Mouse (Mus musculus): ENCODE results near the gene Bcar3. TPM values are rescaled to one million over a fixed set of nuclear protein-coding genes. Genes with fewer than 3 reads are reported as not detected.
"Not testable (repeated sequence)": the region's sequence is repeated elsewhere in the genome, so short reads cannot be mapped to it uniquely, and the experiment has no call there.

The Bcar3 gene
- 5.9 and 6.3 TPM in 2 replicates for polyA plus RNA-seq (2015; fragmentation: Nextera tagmentation; extraction: Ambion mirVana)

GRCm38 (mm10) chr3:122293954-122294850 is at the start of gene Bcar3:
Gene Bcar3, plus strand, starts transcription at chr3:122294136.
- peak within 1 kb of the TSS; percentile 84 for H3K4me3 ChIP-seq
- H3K9ac ChIP-seq = peak within 1 kb of the TSS; percentile 89
- 2% methylated on average over 37 of the region's 37 CpGs for WGBS
- peaks cover 39% of the 10 kb centered on the region for H3K4me1 ChIP-seq (replicated peaks)
- H3K27me3 ChIP-seq = no peaks in the 10 kb centered on the region
- no peaks in the 10 kb centered on the region for H3K36me3 ChIP-seq
- H3K4me2 ChIP-seq = peak within 1 kb of the TSS; percentile 84
- H3K27ac ChIP-seq (replicated peaks) = peak within 1 kb of the TSS; percentile 99
- no peaks in the 10 kb centered on the region for H3K9me3 ChIP-seq
- ATAC-seq (ENCODE audit: low FRiP score, low read depth) = peak; percentile 92

GRCm38 (mm10) chr3:122244759-122245158 is 49.2 kb upstream of the Bcar3 start:
- Histone ChIP-seq H3K4me1 (replicated peaks) (peaks cover 23% of the 10 kb centered on the region), H3K9ac (peak overlapping the region; percentile 27; the same call in 1 of the 2 replicates), H3K27me3 (no peaks in the 10 kb centered on the region), H3K9me3 (no peaks in the 10 kb centered on the region), H3K36me3 (no peaks in the 10 kb centered on the region), H3K27ac (replicated peaks) (0 out of 2 replicates have a peak overlapping the region, but pooled peaks have one; percentile 1), H3K4me2 (peak overlapping the region; percentile 65), H3K4me3 (peak overlapping the region; percentile 96)
- peak; percentile 15 for ATAC-seq (ENCODE audit: low FRiP score, low read depth)
- 49% methylated on average over 6 of the region's 6 CpGs for WGBS

DNA sequence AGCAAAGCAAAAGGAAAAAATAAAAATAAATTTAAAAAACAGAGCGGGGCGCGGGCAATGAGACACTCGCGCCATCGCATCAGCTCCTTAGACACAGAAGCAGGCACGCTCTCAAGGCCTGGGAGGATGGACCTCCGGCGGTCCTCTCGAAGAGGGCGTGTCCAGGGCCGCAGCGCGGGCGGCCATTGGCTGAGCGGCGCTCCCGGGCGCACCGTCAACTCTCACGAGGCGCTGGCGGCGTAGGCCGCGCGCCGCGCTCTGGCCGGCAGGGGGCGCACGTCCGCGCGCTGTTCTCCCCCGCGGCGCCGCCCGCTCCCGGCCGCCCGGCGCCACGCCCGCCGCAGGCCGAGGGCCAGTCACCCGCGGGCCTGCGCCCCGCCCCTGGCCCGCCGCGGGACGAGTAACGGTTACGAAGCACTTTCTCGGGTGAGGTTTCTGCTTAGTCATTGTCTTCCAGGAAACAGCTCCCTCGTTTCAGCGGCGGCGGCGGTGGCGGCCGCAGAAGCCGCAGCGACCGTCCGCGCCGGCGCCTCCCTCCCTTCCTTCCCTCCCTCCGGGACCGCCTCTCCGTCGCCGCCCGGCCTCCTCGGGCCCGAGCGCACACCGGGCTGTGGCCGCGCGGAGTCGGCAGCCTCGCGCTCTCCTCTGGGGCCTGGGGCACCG is 48.6 kb upstream of the Bcar3 start, which contains the start of gene Gclm:
Gene Gclm, plus strand, starts transcription at position 343 of the 663 bp plus-strand sequence.
- Histone ChIP-seq H3K27me3 (no peaks in the 10 kb centered on the region), H3K9me3 (no peaks in the 10 kb centered on the region), H3K9ac (peak within 1 kb of the TSS; percentile 88), H3K36me3 (no peaks in the 10 kb centered on the region), H3K4me2 (peak within 1 kb of the TSS; percentile 65), H3K4me1 (replicated peaks) (peaks cover 23% of the 10 kb centered on the region), H3K4me3 (peak within 1 kb of the TSS; percentile 96), H3K27ac (replicated peaks) (peak within 1 kb of the TSS; percentile 94)
- whole genome bisulfite sequencing = under 1% methylated on average over 78 of the region's 90 CpGs
- ATAC-seq (ENCODE audit: low FRiP score, low read depth) = peak; percentile 98

- Histone ChIP-seq H3K27me3 (no peaks in the 10 kb centered on the region), H3K4me3 (peak overlapping the region; percentile 96), H3K9ac (peak overlapping the region; percentile 88), H3K27ac (replicated peaks) (peak overlapping the region; percentile 94), H3K36me3 (no peaks in the 10 kb centered on the region), H3K9me3 (no peaks in the 10 kb centered on the region), H3K4me2 (peak overlapping the region; percentile 65), H3K4me1 (replicated peaks) (peaks cover 23% of the 10 kb centered on the region)
- under 1% methylated on average over 50 of the region's 50 CpGs for WGBS
- ATAC-seq (ENCODE audit: low FRiP score, low read depth) = peak; percentile 59
These were observed 48.0 kb upstream of the Bcar3 start for GRCm38 (mm10) chr3:122245878-122246332.

DNA sequence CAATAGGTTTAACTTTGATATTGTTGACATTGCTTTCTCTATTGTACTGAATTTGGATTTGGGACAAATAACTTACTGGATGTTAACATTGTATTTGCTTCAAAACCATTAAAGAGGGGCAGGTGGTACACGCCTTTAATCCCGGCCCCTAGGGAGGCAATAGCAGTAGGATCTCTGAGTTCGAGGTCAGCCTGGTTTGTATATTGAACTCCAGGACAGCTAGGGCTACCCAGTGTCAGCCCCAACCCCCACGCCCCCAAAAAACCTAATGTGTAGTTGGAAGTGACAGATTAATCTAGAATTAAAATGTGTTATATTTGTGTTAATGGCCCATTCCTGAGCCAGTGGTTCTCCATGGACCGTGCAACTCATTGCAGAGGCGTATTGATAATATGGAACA is 47.5 kb upstream of the Bcar3 start:
- Histone ChIP-seq H3K27ac (replicated peaks) (peak overlapping the region; percentile 94), H3K4me1 (replicated peaks) (peaks cover 23% of the 10 kb centered on the region), H3K27me3 (no peaks in the 10 kb centered on the region), H3K4me2 (peak overlapping the region; percentile 65), H3K36me3 (no peaks in the 10 kb centered on the region), H3K9ac (peak overlapping the region; percentile 88), H3K4me3 (peak overlapping the region; percentile 96), H3K9me3 (no peaks in the 10 kb centered on the region)
- ATAC-seq (ENCODE audit: low FRiP score, low read depth) = no peak
- WGBS = 27% methylated on average over 6 of the region's 6 CpGs

DNA sequence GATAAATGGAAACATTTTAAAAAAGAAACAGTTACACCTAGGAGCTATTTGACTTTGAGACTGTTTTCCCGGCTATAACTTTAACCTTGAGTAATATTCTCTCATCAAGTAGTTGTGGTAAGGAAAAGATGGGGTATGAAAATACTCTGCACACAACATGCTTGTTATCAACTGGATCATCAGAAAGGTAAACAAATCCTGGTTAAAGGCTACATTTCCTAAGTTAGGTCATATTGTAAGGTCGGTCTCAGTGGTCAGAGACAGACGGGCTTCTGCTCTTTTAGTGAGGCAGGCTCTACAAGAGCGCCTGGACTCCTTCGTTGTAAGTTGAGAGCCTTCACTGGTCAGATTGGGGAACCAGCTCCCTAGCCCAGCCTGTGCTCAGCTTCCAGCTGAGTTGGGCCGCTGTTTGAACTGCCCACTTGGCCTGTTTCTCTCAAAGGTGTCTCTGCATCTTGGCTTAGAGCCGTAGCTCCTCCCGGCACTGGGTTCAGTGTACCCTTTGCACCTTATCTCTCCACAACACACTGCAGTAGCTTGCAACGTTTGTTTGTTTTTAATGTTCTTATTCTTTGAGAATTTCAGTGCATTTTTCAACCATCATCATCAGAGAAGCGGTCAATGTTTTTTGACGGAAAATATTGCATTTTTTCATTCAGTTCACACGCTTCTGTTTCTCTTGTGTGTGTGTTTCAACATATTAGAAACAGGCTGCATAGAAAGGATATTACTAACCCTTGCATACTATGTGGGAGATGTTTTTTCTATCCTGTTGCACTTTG is 46.8 kb upstream of the Bcar3 start:
- Histone ChIP-seq H3K9me3 (no peaks in the 10 kb centered on the region), H3K36me3 (no peaks in the 10 kb centered on the region), H3K4me1 (replicated peaks) (peaks cover 23% of the 10 kb centered on the region), H3K27ac (replicated peaks) (no peak overlapping the region), H3K4me2 (peak overlapping the region; percentile 65), H3K9ac (peak overlapping the region; percentile 88; the same call in 1 of the 2 replicates), H3K4me3 (peak overlapping the region; percentile 96), H3K27me3 (no peaks in the 10 kb centered on the region)
- 63% methylated on average over 12 of the region's 12 CpGs for WGBS
- no peak for ATAC-seq (ENCODE audit: low FRiP score, low read depth)

DNA sequence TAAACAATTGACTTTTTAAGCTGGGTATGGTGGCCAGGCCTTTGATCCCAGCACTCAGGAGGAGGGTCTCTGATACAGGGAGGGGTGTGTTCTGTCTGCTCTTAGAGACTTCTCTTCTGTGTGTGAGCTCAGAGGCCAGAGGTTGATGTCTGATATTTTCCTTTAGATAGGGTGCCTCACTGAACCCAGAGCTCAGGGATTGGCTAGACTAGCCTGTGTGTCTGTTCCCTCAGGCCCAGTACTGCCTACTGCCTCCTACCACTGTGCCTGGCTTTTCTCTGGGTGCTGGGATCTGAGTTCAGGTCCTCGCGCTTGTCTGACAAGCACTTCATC is 46.2 kb upstream of the Bcar3 start:
- ATAC-seq (ENCODE audit: low FRiP score, low read depth) = no peak
- H3K9ac ChIP-seq = no peak overlapping the region
- no peaks in the 10 kb centered on the region for H3K36me3 ChIP-seq
- no peak overlapping the region for H3K27ac ChIP-seq (replicated peaks)
- no peaks in the 10 kb centered on the region for H3K27me3 ChIP-seq
- no peaks in the 10 kb centered on the region for H3K9me3 ChIP-seq
- H3K4me2 ChIP-seq = peak overlapping the region; percentile 65
- peaks cover 23% of the 10 kb centered on the region for H3K4me1 ChIP-seq (replicated peaks)
- 97% methylated on average over 2 of the region's 2 CpGs for WGBS
- H3K4me3 ChIP-seq = no peak overlapping the region; the same call in 1 of the 2 replicates

- no peaks in the 10 kb centered on the region for H3K9me3 ChIP-seq
- H3K27ac ChIP-seq (replicated peaks) = no peak overlapping the region
- ATAC-seq (ENCODE audit: low FRiP score, low read depth) = no peak
- H3K4me1 ChIP-seq (replicated peaks) = peaks cover 6% of the 10 kb centered on the region
- H3K4me2 ChIP-seq = no peak overlapping the region
- H3K36me3 ChIP-seq = 0 out of 2 replicates have a peak, but pooled peaks cover 5% of the 10 kb centered on the region
- 48% methylated on average over 3 of the region's 3 CpGs for WGBS
- H3K27me3 ChIP-seq = no peaks in the 10 kb centered on the region
- no peak overlapping the region for H3K4me3 ChIP-seq
- H3K9ac ChIP-seq = no peak overlapping the region
These were observed 41.3 kb upstream of the Bcar3 start for GRCm38 (mm10) chr3:122252466-122253253.

DNA sequence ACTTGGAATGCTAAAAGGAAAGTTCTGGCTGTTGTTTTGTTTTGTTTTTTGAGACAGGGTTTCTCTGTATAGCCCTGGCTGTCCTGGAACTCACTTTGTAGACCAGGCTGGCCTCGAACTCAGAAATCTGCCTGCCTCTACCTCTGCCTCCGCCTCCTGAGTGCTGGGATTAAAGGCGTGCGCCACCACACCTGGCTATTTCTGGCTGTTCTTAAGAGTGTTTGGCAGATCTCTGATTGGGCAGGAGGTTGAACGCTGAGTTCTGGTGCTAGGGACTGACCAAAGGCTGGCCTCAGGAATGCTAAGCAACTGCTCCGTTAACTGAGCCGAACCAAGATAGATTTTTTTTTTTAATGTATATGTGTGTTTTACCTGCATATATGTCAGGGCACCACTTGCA is 39.9 kb upstream of the Bcar3 start:
- H3K4me1 ChIP-seq (replicated peaks); H3K4me3 ChIP-seq; H3K9ac ChIP-seq; H3K27me3 ChIP-seq; H3K4me2 ChIP-seq; ATAC-seq (ENCODE audit: low FRiP score, low read depth); H3K27ac ChIP-seq (replicated peaks); H3K9me3 ChIP-seq; H3K36me3 ChIP-seq: not testable (repeated sequence)
- 92% methylated on average over 7 of the region's 7 CpGs for WGBS

- Histone ChIP-seq H3K36me3 (peaks cover 17% of the 10 kb centered on the region), H3K27ac (replicated peaks) (no peak overlapping the region), H3K9me3 (no peaks in the 10 kb centered on the region), H3K9ac (no peak overlapping the region), H3K4me3 (no peak overlapping the region), H3K4me1 (replicated peaks) (peaks cover 4% of the 10 kb centered on the region), H3K4me2 (no peak overlapping the region), H3K27me3 (no peaks in the 10 kb centered on the region)
- ATAC-seq (ENCODE audit: low FRiP score, low read depth) = no peak
- WGBS = 78% methylated on average over 5 of the region's 5 CpGs
These were observed 23.9 kb upstream of the Bcar3 start for GRCm38 (mm10) chr3:122269986-122270385.

DNA sequence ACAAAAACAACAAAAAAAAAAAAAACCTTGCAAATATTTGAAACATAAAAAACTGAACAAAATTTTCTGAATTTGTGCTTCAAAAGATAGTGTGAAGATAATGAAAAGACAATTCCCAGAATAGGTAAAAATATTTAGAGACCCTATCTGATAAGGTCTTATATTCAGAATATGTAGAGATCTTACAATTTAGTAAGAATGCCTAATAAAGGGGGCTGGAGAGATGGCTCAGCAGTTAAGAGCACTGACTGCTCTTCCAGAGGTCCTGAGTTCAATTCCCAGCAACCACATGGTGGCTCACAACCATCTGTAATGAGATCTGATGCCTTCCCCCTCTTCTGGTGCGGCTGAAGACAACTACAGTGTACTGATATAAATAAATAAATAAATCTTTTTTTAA is 21.4 kb upstream of the Bcar3 start:
- H3K4me3 ChIP-seq; H3K27ac ChIP-seq (replicated peaks); H3K4me2 ChIP-seq; H3K9ac ChIP-seq; H3K9me3 ChIP-seq; ATAC-seq (ENCODE audit: low FRiP score, low read depth); H3K27me3 ChIP-seq: not testable (repeated sequence)
- WGBS = 73% methylated on average over 1 of the region's 1 CpGs
- Histone ChIP-seq H3K36me3 (peaks cover 18% of the 10 kb centered on the region), H3K4me1 (replicated peaks) (peaks cover 28% of the 10 kb centered on the region)
